ENCODE assay signal across 19 mouse cellular contexts in the genomic region with DNA sequence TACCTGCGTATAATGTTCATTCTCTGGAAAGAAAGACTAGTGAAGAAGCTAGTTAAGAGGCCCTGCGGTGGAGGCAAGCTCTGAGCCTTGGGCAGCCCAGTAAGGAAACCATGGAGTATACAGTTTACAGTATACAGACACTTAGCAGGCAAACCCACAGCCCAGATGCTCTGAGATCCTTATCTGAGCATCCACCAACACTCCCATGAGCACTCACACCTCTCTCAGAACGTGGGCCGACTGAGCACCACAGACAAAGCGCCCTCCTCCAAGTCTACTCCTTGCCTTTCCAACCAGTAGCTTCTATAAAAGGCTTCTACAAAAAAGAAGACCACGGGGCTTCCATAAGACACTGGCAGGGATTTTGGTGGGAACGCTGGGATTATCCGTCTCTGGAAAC. TPM values are rescaled to one million over a fixed set of nuclear protein-coding genes. Genes with fewer than 3 reads are reported as not detected.
DNase-seq lines count a peak whose midpoint lies in the region; ATAC-seq lines count a peak whose summit lies in the region.
"Had no signal": no experiment of that assay in that cellular context is flagged by ENCODE, and none has a peak within 500 bp of the region (broad histone marks: within the 10 kb centered on the region; RNA-seq: fewer than 3 reads in every experiment).

No protein-coding gene starts in this region.

- no peak overlapping the region for H3K4me2 ChIP-seq in midbrain, embryonic 14.5 days (ENCODE audit: low read length)
- H3K4me2 ChIP-seq: embryonic facial prominence, embryonic 13.5 days; liver, embryonic 15.5 days had no signal

- peaks cover 45% of the 10 kb centered on the region for H3K4me1 ChIP-seq in midbrain, embryonic 14.5 days (ENCODE audit: control insufficient read depth, insufficient read depth, low read length)
- peaks cover 65% of the 10 kb centered on the region for H3K4me1 ChIP-seq in midbrain, embryonic 10.5 days
- H3K4me1 ChIP-seq: liver, embryonic 15.5 days had no signal

- 71% methylated on average over 8 of the region's 8 CpGs for WGBS in midbrain, embryonic 14.5 days
- WGBS in midbrain, embryonic 10.5 days, result 82% methylated on average over 8 of the region's 8 CpGs

- no peaks in the 10 kb centered on the region for H3K36me3 ChIP-seq in midbrain, embryonic 14.5 days (ENCODE audit: control insufficient read depth, insufficient read depth, low read length)
- no peaks in the 10 kb centered on the region for H3K36me3 ChIP-seq in midbrain, embryonic 10.5 days
- H3K36me3 ChIP-seq: embryonic facial prominence, embryonic 13.5 days; heart, embryonic 10.5 days; liver, embryonic 15.5 days had no signal

- intact Hi-C loops in left cerebral cortex, postnatal 25 days (cut with DNase I), result no loop called here

- H3K9ac ChIP-seq in midbrain, embryonic 14.5 days (replicated peaks; ENCODE audit: low read length), result no peak overlapping the region
- H3K9ac ChIP-seq: embryonic facial prominence, embryonic 13.5 days; liver, embryonic 15.5 days had no signal

- no peaks in the 10 kb centered on the region for H3K9me3 ChIP-seq in midbrain, embryonic 14.5 days (ENCODE audit: control insufficient read depth, low read length)
- H3K9me3 ChIP-seq in midbrain, embryonic 10.5 days (replicated peaks), result no peaks in the 10 kb centered on the region
- H3K9me3 ChIP-seq: embryonic facial prominence, embryonic 13.5 days; heart, embryonic 10.5 days; liver, embryonic 15.5 days had no signal

- no peak overlapping the region for H3K4me3 ChIP-seq in midbrain, embryonic 14.5 days (replicated peaks; ENCODE audit: low read depth, low read length)
- H3K4me3 ChIP-seq in midbrain, embryonic 10.5 days, result no peak overlapping the region
- H3K4me3 ChIP-seq: embryonic facial prominence, embryonic 13.5 days; heart, embryonic 10.5 days; liver, embryonic 15.5 days had no signal

- peak overlapping the region; percentile 53; the same call in 1 of the 2 replicates for H3K27ac ChIP-seq in midbrain, embryonic 14.5 days (replicated peaks; ENCODE audit: low read depth, low read length)
- no peak overlapping the region for H3K27ac ChIP-seq in midbrain, embryonic 10.5 days (replicated peaks)
- H3K27ac ChIP-seq: embryonic facial prominence, embryonic 13.5 days; liver, embryonic 15.5 days had no signal

- DNase-seq in frontal cortex, postnatal 36 days (ENCODE audit: low spot score in 2 of 2), result peak; percentile 57 to 83
- no peak for DNase-seq in frontal cortex, postnatal 14 days (ENCODE audit: low spot score in 2 of 2)
- DNase-seq in midbrain, embryonic 14.5 days, result no peak
- no peak for DNase-seq in midbrain, embryonic 10.5 days (ENCODE audit: low spot score)
- peak; percentile 89 for DNase-seq in brain, adult 2 months (ENCODE audit: low read depth, low spot score)
- DNase-seq in left cerebral cortex, postnatal 25 days (ENCODE audit: low spot score in 2 of 2), result peak; percentile 65 to 94
- DNase-seq in embryo, embryonic 11 days, result no peak
- DNase-seq: adrenal gland, postnatal 36 days; cerebellum, adult 9-10 months; gastrocnemius, postnatal 36 days; heart, postnatal 10 days; kidney, adult 11 months; kidney, postnatal 14 days; lung, postnatal 10 days had no signal

- ATAC-seq in midbrain, embryonic 14.5 days (ENCODE audit: low FRiP score, low TSS enrichment), result no peak
- ATAC-seq in inflammation-experienced regulatory T-cells, adult 6 months, result no peak
- ATAC-seq: hindbrain, embryonic 16.5 days had no signal

- H3K27me3 ChIP-seq in midbrain, embryonic 14.5 days (ENCODE audit: control insufficient read depth, insufficient read depth, low read length), result no peaks in the 10 kb centered on the region
- no peaks in the 10 kb centered on the region; the same call in 1 of the 2 replicates for H3K27me3 ChIP-seq in midbrain, embryonic 10.5 days (ENCODE audit: low read depth, poor library complexity, severe bottlenecking)
- H3K27me3 ChIP-seq: embryonic facial prominence, embryonic 13.5 days; liver, embryonic 15.5 days had no signal

RNA-seq across cellular contexts. Expression of a gene that starts 51.2 kb away (rescaled TPM):
- 48.2 and 56.3 TPM in 2 replicates for polyA plus RNA-seq in midbrain, embryonic 14.5 days (2014; fragmentation: Nextera tagmentation; extraction: Ambion mirVana)
- polyA plus RNA-seq in midbrain, embryonic 10.5 days (2016; fragmentation: Nextera tagmentation; extraction: Ambion mirVana), result 14.5 and 16.5 TPM in 2 replicates
- 10 to 100 TPM; 70.1 to 71.4 TPM for total RNA-seq in left cerebral cortex, postnatal 25 days (2021)
- 1 to 10 TPM in 1 of 3 experiments, under 1 TPM in 2; 0.34 to 1.7 (median 0.43) TPM for polyA plus RNA-seq in inflammation-experienced regulatory T-cells, adult 6 months (2017; shearing (Covaris generic))

Comparison
In these comparisons a context has a peak if more than half of its experiments do, and no peak if none do; other contexts are left out.
1. DNase-seq: peak in frontal cortex, postnatal 36 days (2 of 2), brain, adult 2 months (single experiment) and left cerebral cortex, postnatal 25 days (2 of 2); none in frontal cortex, postnatal 14 days (0 of 2), midbrain, embryonic 14.5 days (single experiment), midbrain, embryonic 10.5 days (single experiment) and embryo, embryonic 11 days (single experiment).